Mouse (Mus musculus): ENCODE results near the gene Vps35l. TPM values are rescaled to one million over a fixed set of nuclear protein-coding genes. Genes with fewer than 3 reads are reported as not detected.

The Vps35l gene
- polyA plus RNA-seq, 1 experiment from 2014 or later, result 46.3 TPM

Other genes with a start within 250 kb of the Vps35l start
- gene Itpripl2, start 248.3 kb upstream of the Vps35l start, polyA plus RNA-seq (2015; fragmentation: Nextera tagmentation; extraction: Ambion mirVana), result 2.9 and 3.2 TPM in 2 replicates
- gene Coq7, start 206.9 kb upstream of the Vps35l start, polyA plus RNA-seq (2015; fragmentation: Nextera tagmentation; extraction: Ambion mirVana), result 145 and 178 TPM in 2 replicates
- gene Tmc7, start 155.5 kb upstream of the Vps35l start, polyA plus RNA-seq (2015; fragmentation: Nextera tagmentation; extraction: Ambion mirVana), result 1.2 and 1.3 TPM in 2 replicates
- gene Tmc5, start 142.9 kb upstream of the Vps35l start, polyA plus RNA-seq (2015; fragmentation: Nextera tagmentation; extraction: Ambion mirVana), result 0.04 TPM in 1 of 2 replicates, not detected in the other
- 76.1 and 79.0 TPM in 2 replicates for gene Gde1, start 34.4 kb upstream of the Vps35l start, polyA plus RNA-seq (2015; fragmentation: Nextera tagmentation; extraction: Ambion mirVana)
- 6.4 and 6.8 TPM in 2 replicates for gene Ccp110, start 27.7 kb upstream of the Vps35l start, polyA plus RNA-seq (2015; fragmentation: Nextera tagmentation; extraction: Ambion mirVana)
- gene Iqck, start 115.5 kb downstream of the Vps35l start, polyA plus RNA-seq (2015; fragmentation: Nextera tagmentation; extraction: Ambion mirVana), result 0.96 and 1.1 TPM in 2 replicates
- 55.0 and 68.3 TPM in 2 replicates for gene Knop1, start 116.0 kb downstream of the Vps35l start, polyA plus RNA-seq (2015; fragmentation: Nextera tagmentation; extraction: Ambion mirVana)

Measured in heart, embryonic 13.5 days (tissue).